Mouse (Mus musculus): ENCODE results near the gene Dok4. TPM values are rescaled to one million over a fixed set of nuclear protein-coding genes. Genes with fewer than 3 reads are reported as not detected.

Gene Dok4
- 6.8 TPM for polyA plus RNA-seq (2014; fragmentation: Illumina TruSeq; extraction: RNeasy Lipid Tissue Mini Kit (QIAGEN cat#74804); ENCODE audit: low replicate concordance)

GRCm38 (mm10) chr8:94876197-94876730 is at the start of gene Dok4:
TSS of gene Dok4 (minus strand) at chr8:94876330.

GRCm38 (mm10) chr8:94923405-94923804 is 47.3 kb upstream of the Dok4 start, which contains the start of gene Adgrg5:
TSS of gene Adgrg5 (plus strand) at chr8:94923694.

GRCm38 (mm10) chr8:94917851-94918495 is 41.8 kb upstream of the Dok4 start, which contains the start of gene Ccdc102a:
TSS of gene Ccdc102a (minus strand) at chr8:94918098.

GRCm38 (mm10) chr8:94857346-94858173 is 18.6 kb downstream of the Dok4 start, which contains the start of gene Polr2c:
TSS of gene Polr2c (plus strand) at chr8:94857450.

GRCm38 (mm10) chr8:94837662-94838574 is 38.2 kb downstream of the Dok4 start, which contains the start of the genes Coq9 and Ciapin1:
TSS of gene Coq9 (plus strand) at chr8:94838321.
TSS of gene Ciapin1 (minus strand) at chr8:94838358.

Other genes with a start within 250 kb of the Dok4 start
- gene Arl2bp, start 209.7 kb downstream of the Dok4 start, polyA plus RNA-seq (2014; fragmentation: Illumina TruSeq; extraction: RNeasy Lipid Tissue Mini Kit (QIAGEN cat#74804); ENCODE audit: low replicate concordance): 167 TPM
- 2.6 TPM for gene Pllp, start 180.1 kb downstream of the Dok4 start, polyA plus RNA-seq (2014; fragmentation: Illumina TruSeq; extraction: RNeasy Lipid Tissue Mini Kit (QIAGEN cat#74804); ENCODE audit: low replicate concordance)
- gene Ccl22, start 130.7 kb downstream of the Dok4 start, polyA plus RNA-seq (2014; fragmentation: Illumina TruSeq; extraction: RNeasy Lipid Tissue Mini Kit (QIAGEN cat#74804); ENCODE audit: low replicate concordance): 7.0 TPM
- 2.0 TPM for gene Cx3cl1, start 104.3 kb downstream of the Dok4 start, polyA plus RNA-seq (2014; fragmentation: Illumina TruSeq; extraction: RNeasy Lipid Tissue Mini Kit (QIAGEN cat#74804); ENCODE audit: low replicate concordance)
- gene Ccl17, start 65.9 kb downstream of the Dok4 start, polyA plus RNA-seq (2014; fragmentation: Illumina TruSeq; extraction: RNeasy Lipid Tissue Mini Kit (QIAGEN cat#74804); ENCODE audit: low replicate concordance): not detected
- 7.1 TPM for gene Coq9, start 38.0 kb downstream of the Dok4 start, polyA plus RNA-seq (2014; fragmentation: Illumina TruSeq; extraction: RNeasy Lipid Tissue Mini Kit (QIAGEN cat#74804); ENCODE audit: low replicate concordance)
- gene Ciapin1, start 38.0 kb downstream of the Dok4 start, polyA plus RNA-seq (2014; fragmentation: Illumina TruSeq; extraction: RNeasy Lipid Tissue Mini Kit (QIAGEN cat#74804); ENCODE audit: low replicate concordance): 10.5 TPM
- gene Polr2c, start 18.9 kb downstream of the Dok4 start, polyA plus RNA-seq (2014; fragmentation: Illumina TruSeq; extraction: RNeasy Lipid Tissue Mini Kit (QIAGEN cat#74804); ENCODE audit: low replicate concordance): 2.0 TPM
- not detected for gene Ccdc102a, start 41.8 kb upstream of the Dok4 start, polyA plus RNA-seq (2014; fragmentation: Illumina TruSeq; extraction: RNeasy Lipid Tissue Mini Kit (QIAGEN cat#74804); ENCODE audit: low replicate concordance)
- 0.41 TPM for gene Adgrg5, start 47.4 kb upstream of the Dok4 start, polyA plus RNA-seq (2014; fragmentation: Illumina TruSeq; extraction: RNeasy Lipid Tissue Mini Kit (QIAGEN cat#74804); ENCODE audit: low replicate concordance)
- gene Adgrg1, start 98.4 kb upstream of the Dok4 start, polyA plus RNA-seq (2014; fragmentation: Illumina TruSeq; extraction: RNeasy Lipid Tissue Mini Kit (QIAGEN cat#74804); ENCODE audit: low replicate concordance): 1.0 TPM
- gene Adgrg3, start 141.4 kb upstream of the Dok4 start, polyA plus RNA-seq (2014; fragmentation: Illumina TruSeq; extraction: RNeasy Lipid Tissue Mini Kit (QIAGEN cat#74804); ENCODE audit: low replicate concordance): 0.48 TPM
- gene Drc7, start 178.8 kb upstream of the Dok4 start, polyA plus RNA-seq (2014; fragmentation: Illumina TruSeq; extraction: RNeasy Lipid Tissue Mini Kit (QIAGEN cat#74804); ENCODE audit: low replicate concordance): not detected
- not detected for gene Katnb1, start 204.9 kb upstream of the Dok4 start, polyA plus RNA-seq (2014; fragmentation: Illumina TruSeq; extraction: RNeasy Lipid Tissue Mini Kit (QIAGEN cat#74804); ENCODE audit: low replicate concordance)

Data from small intestine, adult 10 weeks (tissue).